Mouse (Mus musculus) liver, adult 2 months (tissue): Measurements from ENCODE around the gene Brms1. TPM values are rescaled to one million over a fixed set of nuclear protein-coding genes. Genes with fewer than 3 reads are reported as not detected.

ENCODE experiments used
- DNase-seq: peaks from one replicate; pipeline ENCODE4 v3.0.0-alpha.2; 2011; ENCODE audit warnings: low read depth, low spot score; ENCODE audit errors: extremely low read depth
- H3K27ac ChIP-seq: fragments of 200-500 bp; replicated peaks from 2 replicates; pipeline ENCODE4 v1.5.1; 2012; ENCODE audit warnings: low read depth, mild to moderate bottlenecking, control low read depth, inconsistent platforms, low read length; ENCODE audit not compliant: insufficient read depth
- H3K27me3 ChIP-seq: fragments of 200-500 bp; 2 replicates; pipeline ENCODE4 v1.6.1; 2012; ENCODE audit warnings: mild to moderate bottlenecking, moderate library complexity, low read length, inconsistent platforms; ENCODE audit not compliant: control insufficient read depth, insufficient read depth
- H3K36me3 ChIP-seq: fragments of 200-500 bp; 2 replicates; pipeline ENCODE4 v1.6.1; 2012; ENCODE audit warnings: low read length, inconsistent platforms; ENCODE audit not compliant: control insufficient read depth, insufficient read depth
- H3K4me1 ChIP-seq: fragments of 200-500 bp; 2 replicates; pipeline ENCODE4 v1.6.1; 2011; ENCODE audit warnings: low read length; ENCODE audit not compliant: control insufficient read depth, insufficient read depth
- H3K4me3 ChIP-seq: fragments of 200-500 bp; 2 replicates; pipeline ENCODE4 v1.5.1; 2011; ENCODE audit warnings: low read depth, mild to moderate bottlenecking, control low read depth, low read length, moderate library complexity; ENCODE audit not compliant: insufficient read depth
- H3K79me2 ChIP-seq: fragments of 200-500 bp; 2 replicates; pipeline ENCODE4 v1.6.1; 2012; ENCODE audit warnings: inconsistent platforms, mild to moderate bottlenecking, low read length, moderate library complexity; ENCODE audit not compliant: control insufficient read depth, insufficient read depth
- H3K9ac ChIP-seq: fragments of 200-500 bp; 2 replicates; pipeline ENCODE4 v1.6.1; 2012; ENCODE audit warnings: low read depth, mild to moderate bottlenecking, control low read depth, inconsistent platforms, low read length
- CTCF ChIP-seq: fragments of 200-500 bp; IDR thresholded peaks from 2 replicates; pipeline ENCODE4 v1.5.1; 2011; ENCODE audit warnings: low read depth, low read length, control low read depth
- POLR2A ChIP-seq: fragments of 200-500 bp; IDR thresholded peaks from 2 replicates; pipeline ENCODE4 v1.6.1; 2011; ENCODE audit warnings: low read length, control low read depth; ENCODE audit not compliant: insufficient read depth; ENCODE audit errors: extremely low read depth
- WGBS: fragments of 180-500 bp; shearing (Covaris S2); methylation state at CpG from one replicate; pipeline ENCODE4 v1.1.7; 2018; 5-methylcytosine and 5-hydroxymethylcytosine counted together
- polyA plus RNA-seq: library from polyadenylated mRNA; depleted of rRNA; stranded (reverse); fragments of >200 nt; gene quantifications from 2 replicates; pipeline ENCODE4 v1.2.3, GENCODE M21; 2012
- total RNA-seq: library from RNA; depleted of rRNA; stranded (reverse); fragments of >200 nt; gene quantifications from 2 replicates; pipeline ENCODE4 v1.2.3, GENCODE M21; 2014

Gene Brms1
- total and polyA plus RNA-seq, 2 experiments = 13.2 to 22.6 TPM

DNA sequence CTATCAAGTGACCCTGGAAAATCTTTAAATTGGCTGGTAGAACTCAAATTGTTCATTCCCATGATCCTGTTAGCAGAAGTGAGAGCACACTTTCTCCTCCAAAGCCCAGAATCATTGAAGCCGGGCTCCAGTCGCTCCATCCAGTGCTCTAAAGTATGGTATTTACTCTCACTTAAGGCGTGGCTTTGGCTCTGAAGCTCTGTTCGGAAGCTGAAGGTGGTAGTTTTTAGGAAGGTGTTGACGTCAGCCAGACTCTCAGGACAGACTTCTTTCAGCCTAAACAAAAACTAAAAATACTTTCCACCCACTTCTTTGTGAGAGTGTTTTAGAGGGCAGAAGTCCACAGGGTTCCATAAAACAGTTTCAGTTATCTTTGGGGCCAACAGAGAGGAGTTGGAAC is 32.4 kb downstream of the Brms1 start:
- TF ChIP-seq POLR2A (no peak), CTCF (no peak)
- Histone ChIP-seq H3K4me1 (peaks cover 9% of the 10 kb centered on the region; the same call in 1 of the 2 replicates), H3K4me3 (no peak overlapping the region), H3K27ac (no peak overlapping the region), H3K36me3 (no peaks in the 10 kb centered on the region), H3K27me3 (peaks cover 5% of the 10 kb centered on the region), H3K9ac (no peak overlapping the region), H3K79me2 (no peaks in the 10 kb centered on the region)
- DNase-seq = no peak
- WGBS = 32% methylated on average over 5 of the region's 5 CpGs

DNA sequence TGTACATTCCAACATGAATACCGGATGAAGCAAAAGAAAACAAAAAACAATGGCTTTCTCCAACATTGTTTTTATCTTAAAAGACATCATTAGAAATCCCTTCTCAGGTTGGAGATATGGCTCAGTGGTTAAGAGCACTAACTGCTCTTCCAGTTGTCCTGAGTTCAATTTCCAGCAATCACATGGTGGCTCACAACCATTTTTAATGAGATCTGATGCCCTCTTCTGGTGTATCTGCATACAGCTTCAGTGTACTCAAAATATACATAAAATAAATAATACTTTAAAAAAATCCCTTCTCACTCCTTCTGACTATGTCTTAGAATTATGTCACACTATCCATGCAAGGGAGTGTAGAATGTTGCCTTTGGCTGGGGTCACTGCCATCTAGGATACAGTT is 38.1 kb downstream of the Brms1 start:
- Histone ChIP-seq H3K9ac (no peak overlapping the region), H3K79me2 (no peaks in the 10 kb centered on the region), H3K27me3 (peaks cover 11% of the 10 kb centered on the region), H3K4me1 (no peaks in the 10 kb centered on the region), H3K27ac (no peak overlapping the region), H3K36me3 (no peaks in the 10 kb centered on the region), H3K4me3 (no peak overlapping the region)
- 87% methylated on average over 1 of the region's 1 CpGs for WGBS
- TF ChIP-seq CTCF (no peak), POLR2A (no peak)
- no peak for DNase-seq

DNA sequence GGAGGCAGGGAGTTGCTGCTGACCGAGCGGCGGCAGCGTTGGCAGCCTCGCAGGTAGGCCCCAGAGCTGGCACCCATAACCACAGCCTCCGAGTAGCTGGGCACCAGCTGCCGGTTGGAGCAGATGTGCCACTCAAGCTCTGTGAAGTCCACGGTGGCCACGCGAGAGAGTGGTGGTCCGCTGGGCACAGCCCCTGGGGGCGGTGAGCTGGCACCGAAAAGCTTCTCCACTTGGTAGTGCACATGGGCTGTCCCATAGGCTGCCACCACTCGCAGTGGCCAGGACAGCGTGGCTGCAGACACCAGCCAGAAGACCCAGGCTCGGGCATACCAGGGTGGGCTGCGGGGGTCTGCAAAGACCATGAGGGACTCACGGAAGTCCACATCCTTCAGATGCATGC is 40.9 kb downstream of the Brms1 start:
- no peak for DNase-seq
- no peak for TF ChIP-seq CTCF
- no peak overlapping the region for H3K9ac ChIP-seq
- H3K4me1 ChIP-seq = peaks cover 3% of the 10 kb centered on the region; the same call in 1 of the 2 replicates
- peaks cover 16% of the 10 kb centered on the region for H3K27me3 ChIP-seq
- no peaks in the 10 kb centered on the region for H3K36me3 ChIP-seq
- no peak overlapping the region for H3K4me3 ChIP-seq
- no peak overlapping the region for H3K27ac ChIP-seq
- 50% methylated on average over 18 of the region's 18 CpGs for WGBS
- H3K79me2 ChIP-seq = no peaks in the 10 kb centered on the region

DNA sequence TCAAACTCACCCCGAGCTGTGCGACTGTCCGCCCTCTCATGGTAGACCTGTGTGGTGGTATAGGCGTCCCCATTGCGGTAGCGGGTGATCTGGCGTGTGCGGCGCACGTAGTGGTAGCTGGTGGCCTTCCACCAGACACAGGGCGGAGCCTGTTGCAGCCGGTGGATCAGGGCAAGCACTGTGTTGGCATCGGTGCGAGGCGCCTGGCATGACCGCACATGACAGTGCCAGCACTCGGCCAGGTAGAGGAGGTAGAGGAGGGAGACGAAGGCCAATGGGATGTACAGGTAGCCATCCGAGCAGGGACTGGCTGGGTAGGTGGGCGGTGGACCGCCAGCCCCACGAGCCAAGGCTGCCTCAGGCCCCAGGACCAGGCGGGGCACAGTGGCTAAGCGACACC is 41.4 kb downstream of the Brms1 start:
- Histone ChIP-seq H3K4me3 (no peak overlapping the region), H3K9ac (no peak overlapping the region), H3K27me3 (peaks cover 16% of the 10 kb centered on the region), H3K27ac (no peak overlapping the region), H3K79me2 (no peaks in the 10 kb centered on the region), H3K4me1 (peaks cover 5% of the 10 kb centered on the region), H3K36me3 (no peaks in the 10 kb centered on the region)
- TF ChIP-seq CTCF (no peak), POLR2A (no peak)
- no peak for DNase-seq
- WGBS = 52% methylated on average over 24 of the region's 24 CpGs

DNA sequence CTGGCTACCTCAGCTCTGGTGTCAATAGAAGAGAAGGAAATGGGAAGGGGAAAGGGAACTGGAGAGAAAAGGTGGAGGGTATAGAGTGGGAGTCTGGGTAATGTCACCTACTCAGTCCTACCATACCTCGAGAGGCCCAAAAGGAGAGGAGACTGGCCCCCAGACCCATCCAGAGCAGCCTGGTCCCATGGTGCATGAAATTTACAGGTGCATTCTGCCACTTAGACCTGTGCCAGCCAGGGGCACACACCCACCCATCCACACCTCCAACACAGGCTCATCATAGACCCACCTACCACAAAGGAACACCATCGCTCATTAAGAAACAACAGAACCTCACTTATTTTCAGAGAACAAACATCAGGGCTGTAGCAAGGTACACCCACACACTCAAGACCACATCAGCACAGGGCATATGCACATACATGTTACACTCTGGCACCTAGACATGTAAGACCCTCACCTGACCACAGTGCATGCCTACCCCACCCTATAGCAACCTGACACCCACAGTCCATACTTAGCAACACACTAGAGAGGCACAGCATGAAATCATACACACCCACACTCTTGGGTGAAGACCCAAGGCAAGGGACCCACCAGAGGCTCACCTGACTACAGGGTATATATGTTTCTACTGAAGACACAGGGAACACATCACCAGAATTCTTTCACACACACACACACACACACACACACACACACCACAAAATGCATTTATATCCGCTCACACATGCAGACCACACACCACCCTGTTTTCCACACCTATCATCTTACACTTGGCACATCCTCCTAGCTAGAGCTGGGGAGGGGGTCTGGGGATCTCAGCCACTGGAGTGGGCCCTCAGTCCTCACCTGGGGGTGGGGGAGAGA is 43.0 kb downstream of the Brms1 start:
- no peak for DNase-seq
- H3K27me3 ChIP-seq = peaks cover 16% of the 10 kb centered on the region

DNA sequence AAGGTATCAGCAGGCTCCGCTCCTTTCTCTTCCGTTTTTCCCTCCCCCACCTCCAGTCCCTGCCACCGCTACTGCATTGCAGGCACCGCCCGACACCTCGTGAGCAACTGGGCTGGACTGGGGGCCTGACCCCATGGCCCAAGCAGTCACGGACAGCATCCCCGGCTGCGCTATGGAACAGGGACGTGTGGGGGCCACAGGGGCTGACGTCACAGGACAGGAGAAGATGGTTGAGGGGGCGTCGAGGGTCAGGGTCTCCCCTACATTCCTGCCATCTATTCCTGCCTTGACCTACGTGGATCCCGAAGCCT is 43.6 kb downstream of the Brms1 start:
- WGBS = 6% methylated on average over 15 of the region's 15 CpGs
- DNase-seq = no peak
- Histone ChIP-seq H3K4me1 (peaks cover 11% of the 10 kb centered on the region), H3K79me2 (no peaks in the 10 kb centered on the region), H3K4me3 (peak overlapping the region; percentile 69; the same call in 1 of the 2 replicates), H3K9ac (peak overlapping the region; percentile 71; the same call in 1 of the 2 replicates), H3K27me3 (peaks cover 16% of the 10 kb centered on the region), H3K36me3 (no peaks in the 10 kb centered on the region), H3K27ac (no peak overlapping the region)
- TF ChIP-seq CTCF (no peak), POLR2A (no peak)

More for the DNA sequence above, 43.0 kb downstream of the Brms1 start:
- TF ChIP-seq POLR2A = no peak
- TF ChIP-seq CTCF = no peak
- Histone ChIP-seq H3K27ac (no peak overlapping the region), H3K9ac (no peak overlapping the region), H3K36me3 (no peaks in the 10 kb centered on the region), H3K4me1 (peaks cover 10% of the 10 kb centered on the region), H3K4me3 (no peak overlapping the region), H3K79me2 (no peaks in the 10 kb centered on the region)
- 71% methylated on average over 3 of the region's 3 CpGs for WGBS
